Comparison of ENCODE assay signal across 9 mouse cellular contexts in genomic region chr2:120268635-120269034, GRCm38 (mm10). TPM values are rescaled to one million over a fixed set of nuclear protein-coding genes. Genes with fewer than 3 reads are reported as not detected.
A peak's percentile ranks its signal among the peaks of the same experiment; 100 is the strongest.
DNase-seq lines count a peak whose midpoint lies in the region; ATAC-seq lines count a peak whose summit lies in the region.
"Had no signal": no experiment of that assay in that cellular context is flagged by ENCODE, and none has a peak within 500 bp of the region (broad histone marks: within the 10 kb centered on the region; RNA-seq: fewer than 3 reads in every experiment).

No protein-coding gene starts in this region.

- DNase-seq in hindbrain, embryonic 10.5 days (ENCODE audit: low spot score), result peak; percentile 18
- peak; percentile 87 for DNase-seq in R1 (ENCODE audit: low read depth, low spot score)
- peak; percentile 20 for DNase-seq in heart, postnatal 4 days
- DNase-seq in midbrain, embryonic 14.5 days, result peak; percentile 31
- no peak for DNase-seq in gastrocnemius, postnatal 4 days (ENCODE audit: low spot score in 2 of 2)
- DNase-seq in layer of hippocampus, adult 9-10 months (ENCODE audit: low spot score), result no peak
- DNase-seq in spleen, postnatal 14 days (ENCODE audit: low spot score in 2 of 2), result no peak

- H3K36me3 ChIP-seq in hindbrain, embryonic 10.5 days, result no peaks in the 10 kb centered on the region
- H3K36me3 ChIP-seq in hindbrain, embryonic 16.5 days (ENCODE audit: control insufficient read depth, insufficient read depth, low read length), result no peaks in the 10 kb centered on the region
- no peaks in the 10 kb centered on the region for H3K36me3 ChIP-seq in midbrain, embryonic 14.5 days (ENCODE audit: control insufficient read depth, insufficient read depth, low read length)

- H3K9me3 ChIP-seq in hindbrain, embryonic 10.5 days, result no peaks in the 10 kb centered on the region
- 0 out of 2 replicates have a peak, but pooled peaks cover 2% of the 10 kb centered on the region for H3K9me3 ChIP-seq in hindbrain, embryonic 16.5 days (ENCODE audit: control insufficient read depth, low read length)
- H3K9me3 ChIP-seq in midbrain, embryonic 14.5 days (ENCODE audit: control insufficient read depth, low read length), result no peaks in the 10 kb centered on the region
- H3K9me3 ChIP-seq: megakaryocyte, embryonic 14.5 days had no signal

- H3K9ac ChIP-seq in hindbrain, embryonic 16.5 days (ENCODE audit: low read depth, low read length), result no peak overlapping the region
- H3K9ac ChIP-seq in midbrain, embryonic 14.5 days (replicated peaks; ENCODE audit: low read length), result no peak overlapping the region

- ATAC-seq in hindbrain, embryonic 16.5 days, result no peak
- ATAC-seq in midbrain, embryonic 14.5 days (ENCODE audit: low FRiP score, low TSS enrichment), result no peak

- 0 out of 2 replicates have a peak, but pooled peaks cover 13% of the 10 kb centered on the region for H3K27me3 ChIP-seq in hindbrain, embryonic 10.5 days (ENCODE audit: insufficient read depth, poor library complexity, severe bottlenecking)
- H3K27me3 ChIP-seq in hindbrain, embryonic 16.5 days (replicated peaks; ENCODE audit: control insufficient read depth, insufficient read depth, low read length), result no peaks in the 10 kb centered on the region
- H3K27me3 ChIP-seq in midbrain, embryonic 14.5 days (ENCODE audit: control insufficient read depth, insufficient read depth, low read length), result no peaks in the 10 kb centered on the region

- no peak overlapping the region for H3K4me2 ChIP-seq in hindbrain, embryonic 16.5 days (ENCODE audit: low read length)
- H3K4me2 ChIP-seq in midbrain, embryonic 14.5 days (ENCODE audit: low read length), result no peak overlapping the region

- peak overlapping the region; percentile 62; the same call in 1 of the 2 replicates for H3K27ac ChIP-seq in hindbrain, embryonic 10.5 days
- H3K27ac ChIP-seq in hindbrain, embryonic 16.5 days (ENCODE audit: low read depth, low read length), result no peak overlapping the region
- H3K27ac ChIP-seq in midbrain, embryonic 14.5 days (replicated peaks; ENCODE audit: low read depth, low read length), result no peak overlapping the region

- 4% methylated on average over 9 of the region's 9 CpGs for WGBS in hindbrain, embryonic 10.5 days
- WGBS in hindbrain, embryonic 16.5 days, result 7% methylated on average over 9 of the region's 9 CpGs
- WGBS in midbrain, embryonic 14.5 days, result 3% methylated on average over 9 of the region's 9 CpGs

- H3K4me1 ChIP-seq in hindbrain, embryonic 10.5 days (replicated peaks), result peaks cover 10% of the 10 kb centered on the region
- H3K4me1 ChIP-seq in hindbrain, embryonic 16.5 days (ENCODE audit: control insufficient read depth, insufficient read depth, low read depth, low read length), result no peaks in the 10 kb centered on the region
- peaks cover 8% of the 10 kb centered on the region; the same call in 1 of the 2 replicates for H3K4me1 ChIP-seq in midbrain, embryonic 14.5 days (ENCODE audit: control insufficient read depth, insufficient read depth, low read length)

- H3K4me3 ChIP-seq in hindbrain, embryonic 10.5 days, result peak overlapping the region; percentile 27
- no peak overlapping the region for H3K4me3 ChIP-seq in hindbrain, embryonic 16.5 days (ENCODE audit: low read length)
- no peak overlapping the region for H3K4me3 ChIP-seq in midbrain, embryonic 14.5 days (replicated peaks; ENCODE audit: low read depth, low read length)
- H3K4me3 ChIP-seq: megakaryocyte, embryonic 14.5 days had no signal

RNA-seq across cellular contexts. Expression of gene Pla2g4d, which starts 20.4 kb away (rescaled TPM):
- polyA plus RNA-seq in hindbrain, embryonic 10.5 days (2016; fragmentation: Nextera tagmentation; extraction: Ambion mirVana), result 0.04 TPM in 1 of 2 replicates, not detected in the other
- 0.09 TPM in 1 of 2 replicates, not detected in the other for polyA plus RNA-seq in hindbrain, embryonic 16.5 days (2015; fragmentation: Nextera tagmentation; extraction: Ambion mirVana)
- not detected for total RNA-seq in heart, postnatal 4 days (2021)
- not detected in 2 replicates for polyA plus RNA-seq in midbrain, embryonic 14.5 days (2014; fragmentation: Nextera tagmentation; extraction: Ambion mirVana)
- total RNA-seq in gastrocnemius, postnatal 4 days (2021), result not detected

RNA-seq across cellular contexts. Expression of gene Pla2g4e, which starts 23.5 kb away (rescaled TPM):
- 0.21 TPM in 1 of 2 replicates, not detected in the other for polyA plus RNA-seq in hindbrain, embryonic 10.5 days (2016; fragmentation: Nextera tagmentation; extraction: Ambion mirVana)
- 5.1 and 5.7 TPM in 2 replicates for polyA plus RNA-seq in hindbrain, embryonic 16.5 days (2015; fragmentation: Nextera tagmentation; extraction: Ambion mirVana)
- 1 to 10 TPM; 3.0 to 3.8 TPM for total RNA-seq in heart, postnatal 4 days (2021)
- 3.5 and 6.4 TPM in 2 replicates for polyA plus RNA-seq in midbrain, embryonic 14.5 days (2014; fragmentation: Nextera tagmentation; extraction: Ambion mirVana)
- 10 to 100 TPM; 21.2 to 27.9 TPM for total RNA-seq in gastrocnemius, postnatal 4 days (2021)

RNA-seq across cellular contexts. Expression of gene Pla2g4f, which starts 45.3 kb away (rescaled TPM):
- polyA plus RNA-seq in hindbrain, embryonic 10.5 days (2016; fragmentation: Nextera tagmentation; extraction: Ambion mirVana), result not detected in 2 replicates
- polyA plus RNA-seq in hindbrain, embryonic 16.5 days (2015; fragmentation: Nextera tagmentation; extraction: Ambion mirVana), result not detected in 2 replicates
- total RNA-seq in heart, postnatal 4 days (2021), result not detected
- polyA plus RNA-seq in midbrain, embryonic 14.5 days (2014; fragmentation: Nextera tagmentation; extraction: Ambion mirVana), result not detected in 2 replicates
- total RNA-seq in gastrocnemius, postnatal 4 days (2021), result under 1 TPM in 1 of 2 experiments, not detected in 1; 0.10 TPM

Comparison
In these comparisons a context has a peak if more than half of its experiments do, and no peak if none do; other contexts are left out.
1. DNase-seq: peak in hindbrain, embryonic 10.5 days (single experiment), R1 (single experiment), heart, postnatal 4 days (single experiment) and midbrain, embryonic 14.5 days (single experiment); none in gastrocnemius, postnatal 4 days (0 of 2), layer of hippocampus, adult 9-10 months (single experiment) and spleen, postnatal 14 days (0 of 2).